Mouse (Mus musculus) CH12.LX (cell line): ENCODE results near the gene Cd151. TPM values are rescaled to one million over a fixed set of nuclear protein-coding genes. Genes with fewer than 3 reads are reported as not detected.

Experiments
- DNase-seq: peaks from one replicate; pipeline ENCODE4 v3.0.0-alpha.2; 2013; ENCODE audit errors: extremely low read depth
- H3K27ac ChIP-seq: 2 replicates; pipeline ENCODE4 v1.5.1; 2012; ENCODE audit warnings: low read depth, mild to moderate bottlenecking, control low read depth, moderate library complexity; ENCODE audit not compliant: insufficient read depth
- H3K27me3 ChIP-seq: replicated peaks from 2 replicates; pipeline ENCODE3; 2012; ENCODE audit warnings: inconsistent platforms
- H3K36me3 ChIP-seq, 2 experiments: replicated peaks in 1 of 2; 2 replicates each; pipeline versions ENCODE3 to v1.6.1; 2012; ENCODE audit warnings: inconsistent platforms in 1 of 2, low read length in 1 of 2, mild to moderate bottlenecking in 1 of 2, mixed read lengths in 1 of 2, moderate library complexity in 1 of 2; ENCODE audit not compliant: control insufficient read depth in 1 of 2, insufficient read depth in 1 of 2
- H3K4me1 ChIP-seq, 2 experiments: 2 replicates each; pipeline ENCODE4 v1.6.1; 2012; ENCODE audit warnings: inconsistent platforms in 1 of 2, moderate library complexity in 1 of 2; ENCODE audit not compliant: insufficient read depth in 2 of 2, control insufficient read depth in 1 of 2
- H3K4me2 ChIP-seq: 2 replicates; pipeline ENCODE4 v1.6.1; 2012; ENCODE audit warnings: low read depth, mild to moderate bottlenecking, control low read depth; ENCODE audit not compliant: poor library complexity, insufficient read depth, severe bottlenecking
- H3K4me3 ChIP-seq, 3 experiments: fragments of 150-350 bp in 1 of 3; sonication (generic) in 1 of 3; replicated peaks in 1 of 3; 2 replicates each; pipeline versions ENCODE3 to v1.5.1; 2011 to 2012; ENCODE audit warnings: low read depth in 2 of 3, low read length in 2 of 3, mild to moderate bottlenecking in 2 of 3, moderate library complexity in 2 of 3, control low read depth in 1 of 3, improper control_type of control experiment in 1 of 3, inconsistent platforms in 1 of 3, mixed read lengths in 1 of 3; ENCODE audit not compliant: poor library complexity in 1 of 3
- H3K79me2 ChIP-seq: replicated peaks from 2 replicates; pipeline ENCODE4 v1.6.1; 2012; ENCODE audit warnings: mild to moderate bottlenecking, moderate library complexity; ENCODE audit not compliant: control insufficient read depth, poor library complexity, insufficient read depth, severe bottlenecking; ENCODE audit errors: extremely low read depth
- H3K9ac ChIP-seq: 2 replicates; pipeline ENCODE4 v1.6.1; 2012; ENCODE audit warnings: low read depth, mild to moderate bottlenecking, control low read depth, moderate library complexity; ENCODE audit not compliant: insufficient read depth
- H3K9me3 ChIP-seq: replicated peaks from 2 replicates; pipeline ENCODE3; 2012; ENCODE audit warnings: low read length, inconsistent platforms, mixed read lengths
- CHD2 ChIP-seq: IDR thresholded peaks from 2 replicates; pipeline ENCODE4 v1.6.1; 2011; ENCODE audit warnings: low read length, improper control_type of control experiment
- ELF1 ChIP-seq: IDR thresholded peaks from 2 replicates; pipeline ENCODE4 v1.6.1; 2014; ENCODE audit warnings: low read depth, mild to moderate bottlenecking, inconsistent platforms, low read length, improper control_type of control experiment
- ETS1 ChIP-seq: conservative IDR thresholded peaks from 2 replicates; pipeline ENCODE4 v1.6.1; 2012; ENCODE audit warnings: low read depth, mild to moderate bottlenecking, inconsistent platforms, low read length, improper control_type of control experiment, moderate library complexity
- JUN ChIP-seq: IDR thresholded peaks from 2 replicates; pipeline ENCODE4 v1.6.1; 2011; ENCODE audit warnings: low read depth, mild to moderate bottlenecking, low read length, improper control_type of control experiment, moderate library complexity; ENCODE audit not compliant: insufficient read depth
- KAT2A ChIP-seq: IDR thresholded peaks from 2 replicates; pipeline ENCODE4 v1.6.1; 2012; ENCODE audit warnings: low read length, improper control_type of control experiment, inconsistent platforms; ENCODE audit not compliant: insufficient replicate concordance
- MAFK ChIP-seq: IDR thresholded peaks from 2 replicates; pipeline ENCODE4 v1.6.1; 2011; ENCODE audit warnings: low read length, improper control_type of control experiment; ENCODE audit not compliant: insufficient replicate concordance
- MEF2A ChIP-seq: IDR thresholded peaks from 2 replicates; pipeline ENCODE4 v1.6.1; 2014; ENCODE audit warnings: low read depth, mild to moderate bottlenecking, inconsistent platforms, low read length, improper control_type of control experiment, borderline replicate concordance
- MYC ChIP-seq: IDR thresholded peaks from 2 replicates; pipeline ENCODE4 v1.6.1; 2011; ENCODE audit warnings: low read depth, mild to moderate bottlenecking, improper control_type of control experiment, low read length
- NELFE ChIP-seq: IDR thresholded peaks from 2 replicates; pipeline ENCODE4 v1.6.1; 2011; ENCODE audit warnings: low read depth, low read length, improper control_type of control experiment
- PAX5 ChIP-seq: IDR thresholded peaks from 2 replicates; pipeline ENCODE4 v1.6.1; 2012; ENCODE audit warnings: low read length, inconsistent platforms, mixed read lengths
- POLR2A ChIP-seq: IDR thresholded peaks from 2 replicates; pipeline ENCODE4 v1.6.1; 2011; ENCODE audit warnings: low read depth, mild to moderate bottlenecking, improper control_type of control experiment, low read length
- POLR2AphosphoS2 ChIP-seq: IDR thresholded peaks from 2 replicates; pipeline ENCODE4 v1.6.1; 2011; ENCODE audit warnings: low read depth, low read length, improper control_type of control experiment
- RAD21 ChIP-seq: IDR thresholded peaks from 2 replicates; pipeline ENCODE4 v1.6.1; 2011; ENCODE audit warnings: low read depth, mild to moderate bottlenecking, low read length, improper control_type of control experiment, moderate library complexity
- SMC3 ChIP-seq: IDR thresholded peaks from 2 replicates; pipeline ENCODE4 v1.6.1; 2011; ENCODE audit warnings: low read depth, low read length, improper control_type of control experiment
- TBP ChIP-seq: conservative IDR thresholded peaks from 2 replicates; pipeline ENCODE4 v1.6.1; 2011; ENCODE audit warnings: low read depth, low read length, improper control_type of control experiment
- UBTF ChIP-seq: IDR thresholded peaks from 2 replicates; pipeline ENCODE4 v1.6.1; 2012; ENCODE audit warnings: low read depth, mild to moderate bottlenecking, inconsistent platforms, low read length, improper control_type of control experiment, moderate library complexity
- ZC3H11A ChIP-seq: IDR thresholded peaks from 2 replicates; pipeline ENCODE4 v1.6.1; 2012; ENCODE audit warnings: low read depth, mild to moderate bottlenecking, inconsistent platforms, low read length, improper control_type of control experiment
- ZKSCAN1 ChIP-seq: IDR thresholded peaks from 2 replicates; pipeline ENCODE4 v1.6.1; 2012; ENCODE audit warnings: low read depth, inconsistent platforms, low read length, improper control_type of control experiment, borderline replicate concordance
- ZMIZ1 ChIP-seq: IDR thresholded peaks from 2 replicates; pipeline ENCODE4 v1.6.1; 2012; ENCODE audit warnings: low read depth, mild to moderate bottlenecking, inconsistent platforms, low read length, improper control_type of control experiment
- dilution Hi-C: fragments of 300-500 bp; cut with MboI; formaldehyde crosslinking; loops from 2 replicates; pipeline ENCODE4 v1.14.3; 2020; ENCODE audit warnings: low sequenced_read_pairs; ENCODE audit not compliant: extremely low pct_unique_long_range_greater_than_20kb, extremely low pct_ligation_motif_present
- in situ Hi-C: fragments of 300-500 bp; cut with MboI; formaldehyde crosslinking; loops from 3 replicates; pipeline ENCODE4 v1.14.3; 2019; ENCODE audit warnings: low sequenced_read_pairs, low pct_ligation_motif_present, low pct_unique_long_range_greater_than_20kb, mixed read lengths
- polyA plus RNA-seq: library from polyadenylated mRNA; unstranded; fragments of >175 nt; gene quantifications from 2 replicates; pipeline ENCODE4 v1.2.1, GENCODE M21; 2012; ENCODE audit warnings: low read depth; ENCODE audit not compliant: insufficient read length
- total RNA-seq, 2 experiments: library from RNA; depleted of rRNA; stranded (reverse); fragments of 300-350 nt in 1 of 2; fragments of >200 nt in 1 of 2; gene quantifications; 2 replicates each; pipeline ENCODE4 v1.2.3; 2012 to 2014

Cd151 gene
- total and polyA plus RNA-seq, 3 experiments = 10.6 to 21.1 (median 14.9) TPM

DNA sequence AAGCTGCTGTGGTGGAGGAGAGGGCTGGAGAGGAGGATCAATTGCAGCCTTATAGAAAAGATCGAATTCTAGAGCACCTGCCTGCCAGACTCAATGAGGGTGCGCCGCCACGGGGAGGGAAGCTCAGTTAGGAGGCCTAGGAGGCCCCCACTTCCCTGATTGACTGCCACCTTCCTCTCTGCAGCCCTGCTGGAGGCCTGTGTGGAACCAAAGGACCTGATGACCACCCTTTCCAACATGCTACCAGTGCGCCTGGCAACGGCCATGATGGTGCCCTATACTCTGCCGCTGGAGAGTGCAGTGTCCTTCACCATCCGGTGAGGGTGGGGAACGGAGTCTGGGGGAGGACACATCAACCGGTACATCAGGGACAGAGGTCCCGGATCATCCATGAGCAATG lies 8.5 kb upstream of the Cd151 start:
- Histone ChIP-seq H3K27me3 (no peaks in the 10 kb centered on the region), H3K36me3 (peaks cover 22 to 43% of the 10 kb centered on the region in 2 experiments), H3K4me2 (no peak overlapping the region)
- no peak for TF ChIP-seq JUN
- no peak for TF ChIP-seq ZMIZ1
- no peak for TF ChIP-seq POLR2A
- TF ChIP-seq ZKSCAN1 = no peak
- TF ChIP-seq, all 38 proteins: peak for 0
- Histone ChIP-seq H3K9me3 (no peaks in the 10 kb centered on the region), H3K9ac (no peak overlapping the region), H3K27ac (no peak overlapping the region), H3K4me1 (peaks cover 11 to 24% of the 10 kb centered on the region in 2 experiments), H3K79me2 (no peaks in the 10 kb centered on the region), H3K4me3 (no peak overlapping the region)
- DNase-seq = no peak
- dilution Hi-C loops = no loop called here
- in situ Hi-C loops = no loop called here

DNA sequence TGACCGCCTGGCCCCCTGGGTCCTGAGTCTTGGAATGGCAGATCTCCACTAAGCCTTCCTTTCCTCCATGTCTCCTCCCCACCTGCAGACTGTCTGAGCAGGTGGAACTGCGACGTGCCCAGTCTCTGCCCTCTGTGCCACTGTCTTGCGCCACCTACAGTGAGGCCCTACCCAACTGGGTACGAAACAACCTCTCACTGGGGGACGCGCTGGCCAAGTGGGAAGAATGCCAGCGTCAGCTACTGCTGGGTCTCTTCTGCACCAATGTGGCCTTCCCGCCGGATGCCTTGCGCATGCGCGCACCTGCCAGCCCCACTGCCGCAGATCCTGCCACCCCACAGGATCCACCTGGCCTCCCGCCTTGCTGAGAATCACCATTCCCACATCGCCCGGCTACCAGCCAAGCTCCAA lies 7.9 kb upstream of the Cd151 start:
- no peak overlapping the region for H3K4me2 ChIP-seq
- peaks cover 22 to 43% of the 10 kb centered on the region in 2 experiments for H3K36me3 ChIP-seq
- no peak for DNase-seq
- H3K27ac ChIP-seq = no peak overlapping the region
- in situ Hi-C loops (no loop called here), dilution Hi-C loops (no loop called here)
- H3K9ac ChIP-seq = no peak overlapping the region
- no peak overlapping the region for H3K4me3 ChIP-seq
- peaks cover 10 to 27% of the 10 kb centered on the region in 2 experiments for H3K4me1 ChIP-seq
- TF ChIP-seq RAD21 (no peak), TBP (no peak), MEF2A (no peak), ELF1 (no peak), KAT2A (no peak), ETS1 (no peak), MYC (no peak), PAX5 (no peak), CHD2 (no peak), UBTF (no peak), POLR2AphosphoS2 (no peak), NELFE (no peak), MAFK (no peak), ZC3H11A (no peak), JUN (no peak), SMC3 (no peak)
- no peaks in the 10 kb centered on the region for H3K79me2 ChIP-seq
- no peaks in the 10 kb centered on the region for H3K27me3 ChIP-seq
- H3K9me3 ChIP-seq = no peaks in the 10 kb centered on the region
